Mouse (Mus musculus): Measurements from ENCODE around the gene Wasf2.

GRCm38 (mm10) chr4:133108481-133109334 lies 21.6 kb upstream of the Wasf2 start:
- TF ChIP-seq CTCF (conservative IDR thresholded peaks at IDR 0.05; ENCODE audit: insufficient read depth, insufficient read length, low read depth, low read length) (no peak), POLR2A (IDR thresholded peaks at IDR 0.05; ENCODE audit: low read depth, low read length) (no peak)
